Mouse (Mus musculus): ENCODE results near the gene Npas3. TPM values are rescaled to one million over a fixed set of nuclear protein-coding genes. Genes with fewer than 3 reads are reported as not detected.

Npas3 gene
- polyA plus RNA-seq, 1 experiment from 2014 or later: 32.7 TPM

- no peak overlapping the region for H3K4me3 ChIP-seq (replicated peaks)
- H3K4me2 ChIP-seq (replicated peaks): no peak overlapping the region
- no peaks in the 10 kb centered on the region for H3K36me3 ChIP-seq
- no peak overlapping the region for H3K9ac ChIP-seq (replicated peaks)
- no peak for ATAC-seq
- H3K27me3 ChIP-seq: no peaks in the 10 kb centered on the region
- WGBS: 94% methylated on average over 5 of the region's 5 CpGs
- no peaks in the 10 kb centered on the region for H3K9me3 ChIP-seq
- no peaks in the 10 kb centered on the region; the same call in 1 of the 2 replicates for H3K4me1 ChIP-seq (replicated peaks)
- no peak overlapping the region for H3K27ac ChIP-seq
These were observed 480.8 kb downstream of the Npas3 start for GRCm38 (mm10) chr12:53729275-53729674.

GRCm38 (mm10) chr12:53738549-53739292, 490.2 kb downstream of the Npas3 start:
- 0 out of 2 replicates have a peak overlapping the region, but pooled peaks have one; percentile 2 for H3K4me2 ChIP-seq (replicated peaks)
- 0 out of 2 replicates have a peak overlapping the region, but pooled peaks have one; percentile 12 for H3K9ac ChIP-seq (replicated peaks)
- H3K36me3 ChIP-seq: no peaks in the 10 kb centered on the region
- H3K4me3 ChIP-seq (replicated peaks): no peak overlapping the region
- peak; percentile 56 for ATAC-seq
- 35% methylated on average over 16 of the region's 16 CpGs for WGBS
- peaks cover 15% of the 10 kb centered on the region for H3K4me1 ChIP-seq (replicated peaks)
- H3K27ac ChIP-seq: peak overlapping the region; percentile 68
- no peaks in the 10 kb centered on the region for H3K9me3 ChIP-seq
- H3K27me3 ChIP-seq: no peaks in the 10 kb centered on the region

GRCm38 (mm10) chr12:53746653-53747052, 498.2 kb downstream of the Npas3 start:
- Histone ChIP-seq H3K27me3 (no peaks in the 10 kb centered on the region), H3K4me1 (replicated peaks) (peaks cover 18% of the 10 kb centered on the region), H3K9me3 (no peaks in the 10 kb centered on the region), H3K36me3 (no peaks in the 10 kb centered on the region), H3K9ac (replicated peaks) (no peak overlapping the region), H3K4me3 (replicated peaks) (no peak overlapping the region), H3K27ac (no peak overlapping the region), H3K4me2 (replicated peaks) (no peak overlapping the region)
- ATAC-seq: no peak
- 66% methylated on average over 5 of the region's 5 CpGs for WGBS

- peaks cover 44% of the 10 kb centered on the region for H3K4me1 ChIP-seq (replicated peaks)
- H3K36me3 ChIP-seq: no peaks in the 10 kb centered on the region
- whole genome bisulfite sequencing: 65% methylated on average over 4 of the region's 4 CpGs
- H3K4me3 ChIP-seq (replicated peaks): no peak overlapping the region
- ATAC-seq: no peak
- no peak overlapping the region for H3K27ac ChIP-seq
- H3K27me3 ChIP-seq: no peaks in the 10 kb centered on the region
- no peaks in the 10 kb centered on the region for H3K9me3 ChIP-seq
- no peak overlapping the region for H3K9ac ChIP-seq (replicated peaks)
- no peak overlapping the region for H3K4me2 ChIP-seq (replicated peaks)
These were observed 500.9 kb downstream of the Npas3 start for GRCm38 (mm10) chr12:53749375-53749774.

GRCm38 (mm10) chr12:53752281-53753072, 504.0 kb downstream of the Npas3 start:
- H3K4me2 ChIP-seq (replicated peaks): no peak overlapping the region
- 63% methylated on average over 13 of the region's 13 CpGs for WGBS
- H3K36me3 ChIP-seq: no peaks in the 10 kb centered on the region
- H3K4me3 ChIP-seq (replicated peaks): no peak overlapping the region
- H3K4me1 ChIP-seq (replicated peaks): peaks cover 49% of the 10 kb centered on the region
- ATAC-seq: no peak
- no peak overlapping the region for H3K9ac ChIP-seq (replicated peaks)
- H3K27me3 ChIP-seq: no peaks in the 10 kb centered on the region
- no peaks in the 10 kb centered on the region for H3K9me3 ChIP-seq
- 0 out of 2 replicates have a peak overlapping the region, but pooled peaks have one; percentile 26 for H3K27ac ChIP-seq

GRCm38 (mm10) chr12:53753368-53753937, 505.0 kb downstream of the Npas3 start:
- Histone ChIP-seq H3K27ac (0 out of 2 replicates have a peak overlapping the region, but pooled peaks have one; percentile 19), H3K4me3 (replicated peaks) (no peak overlapping the region), H3K9ac (replicated peaks) (no peak overlapping the region), H3K36me3 (no peaks in the 10 kb centered on the region), H3K4me2 (replicated peaks) (peak overlapping the region; percentile 33), H3K9me3 (no peaks in the 10 kb centered on the region), H3K4me1 (replicated peaks) (peaks cover 49% of the 10 kb centered on the region), H3K27me3 (no peaks in the 10 kb centered on the region)
- 14% methylated on average over 13 of the region's 13 CpGs for WGBS
- ATAC-seq: peak; percentile 70

GRCm38 (mm10) chr12:53754236-53754635, 505.8 kb downstream of the Npas3 start:
- H3K36me3 ChIP-seq: no peaks in the 10 kb centered on the region
- H3K4me1 ChIP-seq (replicated peaks): peaks cover 50% of the 10 kb centered on the region
- H3K4me2 ChIP-seq (replicated peaks): no peak overlapping the region
- no peak for ATAC-seq
- H3K27me3 ChIP-seq: no peaks in the 10 kb centered on the region
- H3K4me3 ChIP-seq (replicated peaks): no peak overlapping the region
- H3K9ac ChIP-seq (replicated peaks): no peak overlapping the region
- H3K9me3 ChIP-seq: no peaks in the 10 kb centered on the region
- no peak overlapping the region for H3K27ac ChIP-seq
- WGBS: 20% methylated on average over 7 of the region's 7 CpGs

GRCm38 (mm10) chr12:53757631-53758030, 509.2 kb downstream of the Npas3 start:
- no peak overlapping the region for H3K9ac ChIP-seq (replicated peaks)
- 83% methylated on average over 6 of the region's 6 CpGs for WGBS
- no peak overlapping the region for H3K4me2 ChIP-seq (replicated peaks)
- H3K27me3 ChIP-seq: no peaks in the 10 kb centered on the region
- H3K4me1 ChIP-seq (replicated peaks): peaks cover 32% of the 10 kb centered on the region
- H3K36me3 ChIP-seq: no peaks in the 10 kb centered on the region
- no peaks in the 10 kb centered on the region for H3K9me3 ChIP-seq
- ATAC-seq: no peak
- H3K4me3 ChIP-seq (replicated peaks): no peak overlapping the region
- no peak overlapping the region for H3K27ac ChIP-seq

- H3K4me1 ChIP-seq (replicated peaks): peaks cover 24% of the 10 kb centered on the region
- H3K4me2 ChIP-seq (replicated peaks): no peak overlapping the region
- no peak for ATAC-seq
- no peaks in the 10 kb centered on the region for H3K36me3 ChIP-seq
- no peaks in the 10 kb centered on the region for H3K9me3 ChIP-seq
- WGBS: 89% methylated on average over 5 of the region's 5 CpGs
- H3K27ac ChIP-seq: no peak overlapping the region
- no peaks in the 10 kb centered on the region for H3K27me3 ChIP-seq
- no peak overlapping the region for H3K9ac ChIP-seq (replicated peaks)
- no peak overlapping the region for H3K4me3 ChIP-seq (replicated peaks)
These were observed 509.9 kb downstream of the Npas3 start for GRCm38 (mm10) chr12:53758356-53758755.

- Histone ChIP-seq H3K36me3 (no peaks in the 10 kb centered on the region), H3K9ac (replicated peaks) (no peak overlapping the region; the same call in 1 of the 2 replicates), H3K4me1 (replicated peaks) (peaks cover 47% of the 10 kb centered on the region), H3K9me3 (no peaks in the 10 kb centered on the region), H3K4me2 (replicated peaks) (no peak overlapping the region), H3K27ac (0 out of 2 replicates have a peak overlapping the region, but pooled peaks have one; percentile 53), H3K27me3 (no peaks in the 10 kb centered on the region), H3K4me3 (replicated peaks) (no peak overlapping the region)
- ATAC-seq: peak; percentile 40; the same call in 1 of the 2 replicates
- WGBS: 37% methylated on average over 4 of the region's 4 CpGs
These were observed 515.7 kb downstream of the Npas3 start for GRCm38 (mm10) chr12:53764143-53764542.

GRCm38 (mm10) chr12:53768392-53768791, 519.9 kb downstream of the Npas3 start:
- no peaks in the 10 kb centered on the region for H3K36me3 ChIP-seq
- no peak overlapping the region for H3K4me2 ChIP-seq (replicated peaks)
- H3K27me3 ChIP-seq: no peaks in the 10 kb centered on the region
- 87% methylated on average over 11 of the region's 11 CpGs for WGBS
- H3K9ac ChIP-seq (replicated peaks): no peak overlapping the region
- H3K9me3 ChIP-seq: no peaks in the 10 kb centered on the region
- H3K4me3 ChIP-seq (replicated peaks): no peak overlapping the region
- 0 out of 2 replicates have a peak overlapping the region, but pooled peaks have one; percentile 3 for H3K27ac ChIP-seq
- H3K4me1 ChIP-seq (replicated peaks): peaks cover 61% of the 10 kb centered on the region
- no peak for ATAC-seq

Measured in midbrain, embryonic 13.5 days (tissue).